ENCODE assay signal across 30 mouse cellular contexts in genomic region chr8:127512580-127512979, GRCm38 (mm10).
A peak's percentile ranks its signal among the peaks of the same experiment; 100 is the strongest.
DNase-seq lines count a peak whose midpoint lies in the region; ATAC-seq lines count a peak whose summit lies in the region.
"Had no signal": no experiment of that assay in that cellular context is flagged by ENCODE, and none has a peak within 500 bp of the region (broad histone marks: within the 10 kb centered on the region; RNA-seq: fewer than 3 reads in every experiment).

No protein-coding gene starts in this region.

- no peak for ATAC-seq in forebrain, embryonic 12.5 days (ENCODE audit: low FRiP score)
- ATAC-seq in forebrain, embryonic 13.5 days = no peak
- ATAC-seq in midbrain, embryonic 13.5 days = no peak
- no peak for ATAC-seq in midbrain, embryonic 11.5 days (ENCODE audit: low FRiP score)
- ATAC-seq: activated CD4-positive, CD25-positive, alpha-beta regulatory T cell, adult 4 months; forebrain, embryonic 14.5 days; hindbrain, postnatal 0 days; lung, postnatal 0 days had no signal

- peaks cover 15% of the 10 kb centered on the region for H3K4me1 ChIP-seq in forebrain, embryonic 12.5 days
- peaks cover 13% of the 10 kb centered on the region for H3K4me1 ChIP-seq in forebrain, embryonic 13.5 days
- H3K4me1 ChIP-seq in midbrain, embryonic 13.5 days (replicated peaks) = peaks cover 17% of the 10 kb centered on the region
- peaks cover 2% of the 10 kb centered on the region; the same call in 1 of the 2 replicates for H3K4me1 ChIP-seq in midbrain, embryonic 11.5 days (ENCODE audit: control insufficient read depth, insufficient read depth, low read length)

- H3K9ac ChIP-seq in forebrain, embryonic 12.5 days = no peak overlapping the region
- H3K9ac ChIP-seq in forebrain, embryonic 13.5 days = no peak overlapping the region
- H3K9ac ChIP-seq in midbrain, embryonic 13.5 days (replicated peaks) = no peak overlapping the region
- no peak overlapping the region for H3K9ac ChIP-seq in midbrain, embryonic 11.5 days (ENCODE audit: low read length)
- H3K9ac ChIP-seq: embryonic facial prominence, embryonic 13.5 days; heart, embryonic 15.5 days; hindbrain, embryonic 12.5 days; limb, embryonic 15.5 days; liver, embryonic 13.5 days; stomach, embryonic 15.5 days had no signal

- H3K27ac ChIP-seq in forebrain, embryonic 12.5 days = peak overlapping the region; percentile 13; the same call in 1 of the 2 replicates
- no peak overlapping the region for H3K27ac ChIP-seq in forebrain, embryonic 13.5 days
- H3K27ac ChIP-seq in midbrain, embryonic 13.5 days = peak overlapping the region; percentile 30; the same call in 1 of the 2 replicates
- no peak overlapping the region for H3K27ac ChIP-seq in midbrain, embryonic 11.5 days (ENCODE audit: low read depth, low read length)
- H3K27ac ChIP-seq: embryonic facial prominence, embryonic 13.5 days; heart, embryonic 15.5 days; hindbrain, postnatal 0 days; limb, embryonic 10.5 days; limb, embryonic 15.5 days; liver, embryonic 13.5 days; stomach, embryonic 15.5 days had no signal

- no peaks in the 10 kb centered on the region for H3K36me3 ChIP-seq in forebrain, embryonic 12.5 days (replicated peaks)
- no peaks in the 10 kb centered on the region for H3K36me3 ChIP-seq in forebrain, embryonic 13.5 days (ENCODE audit: poor library complexity, severe bottlenecking)
- H3K36me3 ChIP-seq in midbrain, embryonic 13.5 days = no peaks in the 10 kb centered on the region
- no peaks in the 10 kb centered on the region for H3K36me3 ChIP-seq in midbrain, embryonic 11.5 days (ENCODE audit: control insufficient read depth, insufficient read depth, low read length)
- H3K36me3 ChIP-seq: embryonic facial prominence, embryonic 13.5 days; heart, embryonic 15.5 days; hindbrain, embryonic 12.5 days; limb, embryonic 10.5 days; limb, embryonic 15.5 days; liver, embryonic 13.5 days; stomach, embryonic 15.5 days had no signal

- no peak for DNase-seq in midbrain, embryonic 11.5 days (ENCODE audit: low spot score, missing footprints)
- peak; percentile 31 for DNase-seq in ZHBTc4 (ENCODE audit: low read depth, low spot score)
- DNase-seq in large intestine, adult 2 months (ENCODE audit: low read depth, low spot score) = peak; percentile 45
- no peak for DNase-seq in spleen, postnatal 4 days (ENCODE audit: low spot score in 2 of 2)
- DNase-seq in cerebellum, adult 11 months = no peak
- DNase-seq: adrenal gland, adult 8-10 months; cerebellum, adult 8-10 months; cerebellum, postnatal 36 days; embryo, embryonic 11 days; gastrocnemius, postnatal 14 days; heart, postnatal 36 days; layer of hippocampus, postnatal 36 days; liver, embryonic 13.5 days; lung, adult 18-20 months; lung, postnatal 4 days; midbrain, embryonic 14.5 days had no signal

- H3K27me3 ChIP-seq in forebrain, embryonic 12.5 days = no peaks in the 10 kb centered on the region
- H3K27me3 ChIP-seq in forebrain, embryonic 13.5 days = no peaks in the 10 kb centered on the region
- no peaks in the 10 kb centered on the region for H3K27me3 ChIP-seq in midbrain, embryonic 13.5 days
- no peaks in the 10 kb centered on the region for H3K27me3 ChIP-seq in midbrain, embryonic 11.5 days (ENCODE audit: control insufficient read depth, insufficient read depth, low read length)
- H3K27me3 ChIP-seq: embryonic facial prominence, embryonic 13.5 days; heart, embryonic 15.5 days; hindbrain, embryonic 12.5 days; limb, embryonic 15.5 days; liver, embryonic 13.5 days; megakaryocyte, embryonic 14.5 days; stomach, embryonic 15.5 days had no signal

- no peak overlapping the region for H3K4me3 ChIP-seq in forebrain, embryonic 12.5 days (replicated peaks)
- H3K4me3 ChIP-seq in forebrain, embryonic 13.5 days = no peak overlapping the region
- H3K4me3 ChIP-seq in midbrain, embryonic 13.5 days (replicated peaks) = no peak overlapping the region
- H3K4me3 ChIP-seq in midbrain, embryonic 11.5 days (ENCODE audit: low read depth, low read length) = no peak overlapping the region
- H3K4me3 ChIP-seq: embryonic facial prominence, embryonic 13.5 days; heart, embryonic 15.5 days; hindbrain, embryonic 12.5 days; limb, embryonic 10.5 days; limb, embryonic 15.5 days; liver, embryonic 13.5 days; megakaryocyte, embryonic 14.5 days; stomach, embryonic 15.5 days had no signal

- no peaks in the 10 kb centered on the region for H3K9me3 ChIP-seq in forebrain, embryonic 12.5 days
- H3K9me3 ChIP-seq in forebrain, embryonic 13.5 days (replicated peaks) = no peaks in the 10 kb centered on the region
- no peaks in the 10 kb centered on the region for H3K9me3 ChIP-seq in midbrain, embryonic 13.5 days
- H3K9me3 ChIP-seq in midbrain, embryonic 11.5 days (ENCODE audit: control insufficient read depth, low read length) = no peaks in the 10 kb centered on the region
- H3K9me3 ChIP-seq: embryonic facial prominence, embryonic 13.5 days; heart, embryonic 15.5 days; hindbrain, embryonic 12.5 days; limb, embryonic 10.5 days; limb, embryonic 15.5 days; liver, embryonic 13.5 days; megakaryocyte, embryonic 14.5 days; stomach, embryonic 15.5 days had no signal

- H3K4me2 ChIP-seq in forebrain, embryonic 12.5 days = no peak overlapping the region
- no peak overlapping the region for H3K4me2 ChIP-seq in forebrain, embryonic 13.5 days
- no peak overlapping the region for H3K4me2 ChIP-seq in midbrain, embryonic 13.5 days (replicated peaks)
- H3K4me2 ChIP-seq in midbrain, embryonic 11.5 days = no peak overlapping the region
- H3K4me2 ChIP-seq: embryonic facial prominence, embryonic 13.5 days; heart, embryonic 15.5 days; hindbrain, embryonic 12.5 days; limb, embryonic 15.5 days; liver, embryonic 13.5 days; stomach, embryonic 15.5 days had no signal

- WGBS in forebrain, embryonic 12.5 days = 45% methylated on average over 4 of the region's 4 CpGs
- 37% methylated on average over 4 of the region's 4 CpGs for WGBS in forebrain, embryonic 13.5 days
- WGBS in midbrain, embryonic 13.5 days = 56% methylated on average over 4 of the region's 4 CpGs
- 60% methylated on average over 4 of the region's 4 CpGs for WGBS in midbrain, embryonic 11.5 days
- 37% methylated on average over 4 of the region's 4 CpGs for WGBS in large intestine, adult 2 months

Comparison
In these comparisons a context has a peak if more than half of its experiments do, and no peak if none do; other contexts are left out.
1. H3K27ac ChIP-seq: peak in forebrain, embryonic 12.5 days (single experiment) and midbrain, embryonic 13.5 days (single experiment); none in forebrain, embryonic 13.5 days (single experiment) and midbrain, embryonic 11.5 days (single experiment).
2. DNase-seq: peak in ZHBTc4 (single experiment) and large intestine, adult 2 months (single experiment); none in midbrain, embryonic 11.5 days (single experiment), spleen, postnatal 4 days (0 of 2) and cerebellum, adult 11 months (single experiment).